Mouse (Mus musculus) kidney, adult 8-10 months (tissue): Measurements from ENCODE around the gene Pigr.

ENCODE experiments used
- DNase-seq, 2 experiments: peaks; one replicate each; pipeline ENCODE4 v3.0.0; 2022

Gene Pigr

GRCm38 (mm10) chr1:130826448-130826847 lies at the start of gene Pigr:
Pigr (plus strand) TSS chr1:130826684.
- DNase-seq = no peak

- no peak for DNase-seq
Measured at GRCm38 (mm10) chr1:130779867-130780266, 46.6 kb upstream of the Pigr start.

- DNase-seq = no peak
Measured at GRCm38 (mm10) chr1:130784054-130784453, 42.4 kb upstream of the Pigr start.

- peak in 1 of 2 experiments; percentile 49 for DNase-seq
Measured at GRCm38 (mm10) chr1:130787001-130787400, 39.5 kb upstream of the Pigr start.

GRCm38 (mm10) chr1:130789512-130790451 lies 36.7 kb upstream of the Pigr start:
- DNase-seq = no peak

- DNase-seq = no peak
Measured at GRCm38 (mm10) chr1:130795331-130795730, 31.2 kb upstream of the Pigr start.

GRCm38 (mm10) chr1:130796967-130797684 lies 29.4 kb upstream of the Pigr start:
- DNase-seq = peak; percentile 71 to 86

GRCm38 (mm10) chr1:130798037-130798436 lies 28.4 kb upstream of the Pigr start:
- peak in 1 of 2 experiments; percentile 42 for DNase-seq

GRCm38 (mm10) chr1:130798551-130798950 lies 27.9 kb upstream of the Pigr start:
- DNase-seq = no peak

- no peak for DNase-seq
Measured at GRCm38 (mm10) chr1:130799399-130799798, 27.1 kb upstream of the Pigr start.

- no peak for DNase-seq
Measured at GRCm38 (mm10) chr1:130800602-130801001, 25.9 kb upstream of the Pigr start, which contains the start of gene Fcamr. Fcamr (plus strand) TSS chr1:130800902.

GRCm38 (mm10) chr1:130801511-130801910 lies 25.0 kb upstream of the Pigr start:
- DNase-seq = no peak

- peak in 1 of 2 experiments; percentile 68 for DNase-seq
Measured at GRCm38 (mm10) chr1:130802976-130803375, 23.5 kb upstream of the Pigr start.

- no peak for DNase-seq
Measured at GRCm38 (mm10) chr1:130804279-130804678, 22.2 kb upstream of the Pigr start.

GRCm38 (mm10) chr1:130810906-130811305 lies 15.6 kb upstream of the Pigr start:
- DNase-seq = no peak

GRCm38 (mm10) chr1:130811316-130811715 lies 15.2 kb upstream of the Pigr start:
- no peak for DNase-seq

- DNase-seq = no peak
Measured at GRCm38 (mm10) chr1:130819737-130820136, 6.7 kb upstream of the Pigr start.

GRCm38 (mm10) chr1:130820316-130821148 lies 6.0 kb upstream of the Pigr start:
- DNase-seq = peak in 1 of 2 experiments; percentile 47

- DNase-seq = no peak
Measured at GRCm38 (mm10) chr1:130821149-130821471, 5.4 kb upstream of the Pigr start.

- DNase-seq = peak; percentile 72 to 94
Measured at GRCm38 (mm10) chr1:130821911-130822625, 4.4 kb upstream of the Pigr start.

- peak in 1 of 2 experiments; percentile 39 for DNase-seq
Measured at GRCm38 (mm10) chr1:130828656-130829055, 2.2 kb downstream of the Pigr start.
